Mouse (Mus musculus): ENCODE measurements around the gene 1700001K19Rik.
"Not testable (repeated sequence)": the region's sequence is repeated elsewhere in the genome, so short reads cannot be mapped to it uniquely, and the experiment has no call there.

The 1700001K19Rik gene

DNA sequence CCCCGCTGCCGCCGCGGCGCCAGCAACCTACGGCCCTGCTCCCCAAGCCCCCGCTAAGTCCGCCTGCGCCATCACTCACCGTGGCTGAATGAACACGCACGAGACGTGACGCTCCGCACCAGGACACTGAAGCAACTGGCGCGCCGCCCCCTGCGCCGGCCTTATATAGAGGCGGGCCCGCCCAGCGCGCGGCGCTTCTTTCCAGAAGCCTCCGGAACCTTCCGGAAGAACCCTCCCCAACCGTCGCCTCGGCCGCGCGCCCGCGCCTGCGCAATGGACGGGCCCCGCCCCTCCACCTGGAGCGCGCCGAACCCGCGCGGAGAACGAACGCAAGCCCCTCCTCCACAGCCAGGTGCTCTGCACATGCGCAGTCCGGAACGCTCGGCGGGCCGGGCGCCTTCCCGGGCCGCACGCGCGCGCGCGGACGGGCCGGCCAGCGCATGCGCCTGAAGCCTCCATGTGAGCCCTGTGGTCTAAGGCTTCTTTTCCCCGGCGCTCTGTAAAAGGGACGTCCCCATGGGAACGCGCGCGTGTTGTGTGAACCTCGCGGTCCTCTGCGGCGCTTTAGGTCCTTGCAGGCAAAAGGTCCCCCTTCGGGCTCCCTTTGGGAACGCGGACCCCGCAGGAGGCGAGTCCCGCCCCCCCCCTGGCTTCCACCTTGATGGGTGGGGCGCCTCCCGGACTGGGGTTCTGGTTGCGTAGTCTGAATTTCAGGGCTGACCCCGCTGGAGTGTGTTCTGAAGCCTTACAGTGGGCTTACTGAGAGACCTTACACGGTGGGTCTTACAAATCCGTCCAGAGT is 14.0 kb upstream of the 1700001K19Rik start:
- in situ Hi-C loops (cut with MboI, MseI): no loop called here

DNA sequence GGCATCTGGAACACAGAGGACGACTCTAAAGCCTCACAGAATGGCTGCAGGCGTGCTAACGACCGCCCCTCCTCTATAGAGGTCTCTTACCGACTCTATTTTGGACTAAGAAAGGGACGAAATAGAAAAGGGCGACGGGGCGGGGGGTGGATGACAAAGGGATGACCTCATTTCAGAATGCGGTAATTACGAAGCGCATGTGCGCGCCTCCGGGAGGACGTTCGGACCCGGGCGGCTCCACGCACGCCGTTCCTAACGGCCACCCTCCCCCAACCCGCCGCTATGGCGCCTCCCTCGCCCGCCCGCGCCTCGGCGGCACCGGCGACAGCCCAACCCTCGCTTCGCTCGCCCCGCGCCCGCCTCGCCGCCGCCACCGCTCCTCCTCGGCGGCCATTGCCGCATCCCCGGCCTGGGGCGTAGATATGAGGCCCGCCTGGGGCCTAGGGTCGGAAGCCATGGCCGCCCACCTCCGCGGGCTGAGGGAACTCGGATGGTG is 13.3 kb upstream of the 1700001K19Rik start:
- in situ Hi-C loops (cut with MboI, MseI): no loop called here

DNA sequence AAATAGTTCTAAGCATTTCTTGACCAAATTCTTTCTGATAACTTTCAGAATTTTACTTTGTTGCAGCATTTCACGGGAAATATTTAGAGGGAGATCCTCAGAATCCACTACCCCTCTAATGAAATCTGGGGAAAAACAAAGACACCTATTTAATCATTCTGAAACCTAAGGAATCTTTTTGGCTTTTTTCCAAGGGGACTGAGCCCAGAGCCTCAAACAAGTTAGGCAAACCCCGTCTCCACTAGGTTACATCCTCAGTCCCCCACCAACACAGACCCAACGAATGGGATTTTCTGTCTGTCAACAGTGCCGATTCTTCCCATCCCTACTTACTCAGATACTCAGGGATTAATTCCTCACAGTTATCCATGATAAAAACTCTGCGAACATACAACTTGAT is 11.0 kb upstream of the 1700001K19Rik start:
- in situ Hi-C loops (cut with MboI, MseI): not testable (repeated sequence)

DNA sequence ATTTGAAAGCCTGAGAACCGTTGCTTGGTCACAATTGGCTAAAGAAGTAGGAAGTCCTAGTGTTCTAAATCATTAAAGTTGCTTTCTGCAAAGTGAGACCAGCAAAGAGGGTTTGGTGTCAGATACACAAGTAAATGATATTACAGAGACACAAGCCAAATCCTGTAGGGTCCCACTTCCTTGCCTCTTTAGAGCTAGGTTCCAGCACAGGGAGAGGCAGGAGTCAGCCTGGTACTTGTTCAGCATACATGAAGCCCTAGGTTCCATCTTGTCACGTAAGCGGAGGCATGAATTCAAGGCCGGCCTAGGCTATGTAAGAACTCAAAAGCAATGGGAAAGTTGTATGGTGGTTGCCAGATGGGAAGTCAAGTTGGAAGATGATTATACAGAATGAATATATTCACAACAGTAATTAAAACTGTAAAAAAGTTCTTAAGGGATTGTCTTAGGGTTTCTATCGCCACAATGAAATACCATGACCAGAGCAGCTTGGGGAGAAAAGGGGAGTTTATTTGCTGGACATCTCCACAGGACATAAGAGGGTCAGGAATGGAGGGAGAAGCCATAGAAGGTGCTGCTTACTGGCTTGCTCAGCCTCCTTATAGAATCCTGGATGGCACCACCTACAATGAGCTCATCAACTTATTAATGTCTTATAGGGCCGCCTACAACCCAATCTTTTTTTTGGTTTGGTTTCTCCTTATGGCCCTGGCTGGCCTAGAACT is 7.7 kb upstream of the 1700001K19Rik start:
- in situ Hi-C loops (cut with MboI, MseI): no loop called here

DNA sequence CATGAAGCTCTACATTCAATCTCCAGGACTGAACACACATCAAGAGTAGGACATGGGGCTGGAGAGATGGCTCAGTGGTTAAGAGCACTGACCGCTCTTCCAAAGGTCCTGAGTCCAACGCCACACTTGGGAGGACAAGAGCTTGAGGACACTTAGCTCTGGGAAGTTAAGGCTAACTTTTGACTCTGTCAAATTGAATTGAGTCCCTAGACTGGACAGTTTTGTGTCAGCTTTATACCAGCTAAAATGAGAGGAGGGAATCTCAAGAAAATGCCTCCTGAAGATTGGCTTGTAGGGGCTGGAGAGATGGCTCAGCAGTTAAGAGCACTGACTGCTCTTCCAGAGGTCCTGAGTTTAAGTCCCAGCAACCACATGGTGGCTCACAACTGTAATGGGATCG is 6.5 kb upstream of the 1700001K19Rik start:
- in situ Hi-C loops (cut with MboI, MseI): not testable (repeated sequence)

DNA sequence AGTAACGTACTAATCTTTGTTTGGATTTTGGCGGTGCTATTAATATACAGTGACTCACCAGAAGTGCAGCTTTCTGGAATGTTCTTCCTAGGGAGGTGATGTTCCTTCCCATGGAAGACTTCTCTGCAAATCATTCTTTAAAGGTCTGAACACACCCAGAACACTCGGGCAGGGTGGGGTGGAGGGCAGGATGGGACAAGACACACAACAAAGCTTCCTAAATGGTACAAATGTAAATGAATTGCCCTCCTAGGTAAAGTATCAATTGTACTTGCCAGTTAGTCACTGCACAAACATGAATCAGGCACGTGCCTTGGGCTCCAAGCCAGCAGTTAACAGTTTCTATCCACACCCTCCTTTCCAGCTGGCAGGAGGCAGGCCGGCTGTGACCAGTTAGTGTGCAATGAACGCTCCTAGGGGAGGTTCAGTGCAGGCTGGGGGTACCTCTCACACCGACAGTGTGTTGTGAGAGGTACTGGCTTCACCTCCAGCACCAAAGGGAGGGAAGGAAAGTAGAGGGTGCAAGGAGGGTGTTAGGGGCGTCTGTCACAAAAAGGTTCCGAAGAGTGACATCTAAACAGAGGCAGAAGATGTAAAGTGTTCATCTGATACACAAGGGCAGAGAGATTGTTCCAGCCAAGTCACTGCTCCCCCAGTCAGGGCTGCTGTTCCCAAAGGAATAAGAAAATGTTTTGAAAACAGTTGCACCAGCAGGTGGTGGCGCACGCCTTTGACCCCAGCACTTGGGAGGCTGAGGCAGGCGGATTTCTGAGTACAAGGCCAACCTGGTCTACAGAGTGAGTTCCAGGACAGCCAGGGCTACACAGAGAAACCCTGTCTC is 5.7 kb upstream of the 1700001K19Rik start:
- in situ Hi-C loops (cut with MboI, MseI): no loop called here

DNA sequence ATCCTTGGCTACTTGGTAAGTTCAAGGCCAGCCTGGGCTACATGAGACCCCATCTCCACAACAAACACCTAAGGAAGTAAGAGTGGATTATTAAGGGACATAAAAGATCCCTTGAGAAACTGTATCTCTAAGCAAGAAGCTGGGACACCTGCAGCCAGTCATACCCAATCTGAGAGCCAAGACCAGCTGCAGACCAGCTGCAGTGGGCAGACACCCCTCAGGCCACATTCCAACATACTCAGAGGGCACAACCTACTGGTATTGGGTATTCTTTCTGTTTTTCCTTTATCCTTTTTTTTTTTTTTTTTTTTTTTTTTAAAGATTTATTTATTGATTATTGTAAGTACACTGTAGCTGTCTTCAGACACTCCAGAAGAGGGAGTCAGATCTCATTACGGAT is 1.2 kb upstream of the 1700001K19Rik start:
- in situ Hi-C loops (cut with MboI, MseI): no loop called here

DNA sequence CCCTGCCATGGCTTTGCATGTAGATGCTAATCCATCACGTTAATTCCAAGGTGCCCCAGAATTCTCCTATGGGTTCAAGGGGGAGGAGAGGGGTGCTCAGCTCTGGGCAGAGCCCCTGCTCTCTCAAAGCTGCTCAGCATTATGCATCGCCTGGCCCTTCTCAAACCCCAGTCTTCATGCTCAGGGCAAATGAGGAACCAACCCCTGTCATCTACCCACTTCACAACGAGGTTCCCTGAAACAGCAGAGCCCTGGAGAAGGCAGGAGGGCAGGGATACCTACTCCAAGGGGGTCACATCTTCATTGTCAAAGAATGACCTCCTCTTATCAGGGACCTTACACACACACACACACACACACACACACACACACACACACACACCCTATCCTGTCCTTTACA is 541 bp downstream of the 1700001K19Rik start:
- in situ Hi-C loops (cut with MboI, MseI): no loop called here

DNA sequence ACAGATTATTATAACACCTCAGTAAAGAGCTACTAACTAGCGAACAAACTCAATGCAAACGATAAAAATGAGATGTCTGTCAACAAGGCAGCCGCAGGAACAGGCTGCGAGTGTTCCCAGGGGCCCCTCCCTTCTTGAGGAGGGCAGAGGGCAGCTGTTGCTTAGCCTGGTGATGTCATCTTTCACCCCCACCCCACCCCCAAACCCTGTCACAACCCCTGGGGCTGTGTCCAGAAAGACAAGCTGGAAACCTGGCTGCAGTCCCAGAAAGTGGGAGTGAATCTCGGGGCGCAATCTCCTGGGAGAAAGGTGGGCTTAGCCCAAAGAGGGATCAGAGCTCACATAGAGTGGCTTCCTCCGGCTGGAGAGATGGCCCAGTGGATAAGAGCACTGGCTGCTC is 1.2 kb downstream of the 1700001K19Rik start:
- in situ Hi-C loops (cut with MboI, MseI): no loop called here

DNA sequence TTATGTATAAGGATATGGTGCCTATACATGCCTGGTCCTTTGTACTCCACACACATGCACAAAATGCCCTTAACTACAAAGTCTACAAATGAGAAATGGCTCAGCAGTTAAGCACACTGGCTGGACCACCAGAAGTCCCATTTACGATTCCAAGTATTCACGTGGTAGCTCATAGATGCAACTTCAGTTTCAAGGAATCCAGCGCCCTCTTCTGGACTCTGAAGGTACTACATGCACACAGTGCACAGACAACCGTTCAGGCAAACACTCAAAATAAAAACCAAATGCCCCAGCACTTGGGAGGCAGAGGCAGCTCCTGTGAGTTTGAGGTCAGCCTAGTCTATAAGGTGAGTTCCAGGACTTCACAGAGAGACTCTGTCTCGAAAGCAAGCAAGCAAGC is 8.2 kb downstream of the 1700001K19Rik start:
- in situ Hi-C loops (cut with MboI, MseI): no loop called here

DNA sequence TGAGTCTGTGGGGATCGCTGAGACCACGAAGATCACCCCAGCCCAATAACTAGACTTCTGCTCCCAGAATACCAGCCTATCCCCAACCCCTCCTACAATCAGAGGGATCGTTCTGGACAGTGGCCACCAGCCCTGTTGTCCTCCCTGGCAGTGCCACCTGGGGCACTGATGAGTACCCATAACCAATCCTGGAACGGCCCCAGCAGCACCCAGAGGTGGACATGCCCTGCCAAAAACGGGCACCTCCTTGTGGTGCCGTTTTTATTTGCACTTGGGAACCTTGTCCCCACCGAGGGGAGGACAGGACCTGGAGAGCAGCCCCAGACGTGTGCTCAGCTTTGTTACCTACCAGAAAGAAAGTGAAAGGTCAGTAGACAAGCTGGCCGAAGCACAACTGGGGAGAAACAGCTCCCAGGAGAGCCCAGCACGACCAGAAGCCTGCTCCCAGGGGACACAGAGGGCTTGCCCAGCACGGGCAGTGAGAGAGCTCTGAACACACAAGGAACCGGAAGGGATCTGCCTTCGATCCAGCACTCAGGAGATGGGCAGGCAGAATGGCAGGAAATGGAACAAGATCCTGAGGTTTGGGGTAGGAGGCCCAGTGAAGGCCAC is 14.8 kb downstream of the 1700001K19Rik start:
- in situ Hi-C loops (cut with MboI, MseI): loop anchor here (10.0 kb wide), 1 partner anchor 243 kb away; no protein-coding TSS in a partner anchor

DNA sequence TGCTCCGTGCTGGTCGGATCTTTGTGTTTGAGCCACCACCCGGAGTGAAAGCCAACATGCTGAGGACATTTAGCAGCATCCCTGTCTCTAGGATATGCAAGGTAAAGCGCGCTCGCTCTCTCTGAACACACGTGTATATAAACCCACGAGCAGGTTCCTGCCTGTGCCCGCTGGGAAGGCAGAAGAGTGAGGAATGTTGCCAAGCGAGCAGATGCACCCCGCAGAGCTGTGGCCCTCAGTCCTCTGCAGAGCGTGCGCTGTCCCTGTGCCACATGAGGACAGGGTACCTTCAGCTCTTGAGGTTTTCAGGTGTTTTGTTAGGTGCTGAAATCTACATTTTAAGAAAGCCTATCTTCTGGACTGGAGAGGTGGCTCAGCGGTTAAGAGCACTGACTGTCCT is 20.7 kb downstream of the 1700001K19Rik start:
- in situ Hi-C loops (cut with MboI, MseI): loop anchor here (10.0 kb wide), 1 partner anchor 237 kb away; no protein-coding TSS in a partner anchor

DNA sequence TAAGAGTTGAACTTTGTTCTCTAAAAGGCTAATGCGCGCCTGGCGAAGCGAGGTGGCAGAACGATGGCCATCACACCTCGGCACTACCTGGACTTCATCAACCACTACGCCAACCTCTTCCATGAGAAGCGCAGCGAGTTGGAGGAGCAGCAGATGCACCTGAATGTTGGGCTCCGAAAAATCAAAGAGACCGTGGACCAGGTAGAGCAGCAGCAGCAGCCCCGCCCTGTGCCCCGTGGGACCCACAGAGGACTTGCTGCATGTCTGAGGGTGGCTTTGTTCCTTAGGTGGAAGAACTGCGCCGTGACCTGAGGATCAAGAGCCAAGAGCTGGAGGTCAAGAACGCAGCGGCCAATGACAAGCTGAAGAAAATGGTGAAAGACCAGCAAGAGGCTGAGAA is 31.0 kb downstream of the 1700001K19Rik start:
- in situ Hi-C loops (cut with MboI, MseI): no loop called here

DNA sequence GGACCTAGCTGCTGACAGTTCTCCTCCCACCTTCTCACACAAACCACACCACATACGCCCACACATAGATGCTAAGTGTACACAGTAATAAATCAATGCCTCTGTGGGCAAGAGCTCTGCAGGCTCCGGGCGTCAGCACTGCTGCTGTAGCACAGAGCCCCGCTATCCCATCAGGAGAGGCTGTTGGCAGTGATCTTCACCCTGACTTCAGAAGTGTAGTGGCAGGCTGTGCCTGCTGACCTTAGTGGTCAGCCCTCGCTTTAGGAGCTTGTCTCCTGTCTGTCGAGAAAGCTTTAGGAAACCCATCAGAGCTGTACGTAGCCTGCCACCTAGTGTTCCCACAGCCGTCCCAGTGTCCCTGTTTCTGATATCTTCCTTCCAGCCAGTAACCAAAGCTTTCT is 32.2 kb downstream of the 1700001K19Rik start:
- in situ Hi-C loops (cut with MboI, MseI): no loop called here

DNA sequence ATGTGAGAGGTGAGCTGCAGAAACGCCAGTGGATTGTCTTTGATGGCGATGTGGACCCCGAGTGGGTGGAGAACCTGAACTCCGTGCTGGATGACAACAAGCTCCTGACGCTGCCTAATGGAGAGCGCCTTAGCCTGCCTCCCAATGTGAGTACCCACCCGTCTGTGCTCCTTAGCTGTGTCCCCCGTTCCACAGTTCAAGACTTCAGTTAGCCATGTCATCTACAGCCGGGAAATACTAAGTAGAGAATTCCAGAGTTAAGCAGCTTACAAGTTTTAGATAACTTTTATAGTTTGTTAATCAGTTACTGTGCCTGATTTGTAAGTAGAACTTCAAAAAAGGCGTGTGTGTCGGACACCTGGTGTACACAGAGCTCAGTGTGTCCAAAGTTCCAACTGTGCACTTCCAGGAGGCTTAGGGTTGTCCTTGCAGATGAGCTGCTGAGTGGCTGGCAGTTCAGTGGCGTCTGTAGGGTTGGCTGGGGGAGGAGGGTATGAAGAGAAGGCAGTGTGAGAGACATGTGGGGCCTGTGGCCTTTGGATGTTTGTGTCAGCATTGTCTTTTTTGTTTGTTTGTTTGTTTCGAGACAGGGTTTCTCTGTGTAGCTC is 44.8 kb downstream of the 1700001K19Rik start:
- in situ Hi-C loops (cut with MboI, MseI): no loop called here

DNA sequence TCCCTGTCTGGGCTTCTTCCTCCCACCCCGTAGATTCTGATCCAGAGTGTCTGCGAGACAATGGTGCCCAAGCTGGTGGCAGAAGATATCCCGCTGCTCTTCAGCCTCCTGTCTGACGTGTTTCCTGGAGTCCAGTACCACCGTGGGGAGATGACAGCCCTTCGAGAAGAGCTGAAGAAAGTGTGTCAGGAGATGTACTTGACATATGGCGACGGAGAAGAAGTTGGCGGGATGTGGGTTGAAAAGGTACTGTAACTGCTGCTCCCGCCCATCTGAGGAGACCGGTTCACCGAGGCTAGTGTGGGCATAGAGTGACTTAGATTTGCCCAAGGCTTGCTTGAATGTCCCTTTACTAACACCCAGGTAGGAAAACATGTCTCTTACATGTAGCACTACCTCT is 46.1 kb downstream of the 1700001K19Rik start:
- in situ Hi-C loops (cut with MboI, MseI): no loop called here

DNA sequence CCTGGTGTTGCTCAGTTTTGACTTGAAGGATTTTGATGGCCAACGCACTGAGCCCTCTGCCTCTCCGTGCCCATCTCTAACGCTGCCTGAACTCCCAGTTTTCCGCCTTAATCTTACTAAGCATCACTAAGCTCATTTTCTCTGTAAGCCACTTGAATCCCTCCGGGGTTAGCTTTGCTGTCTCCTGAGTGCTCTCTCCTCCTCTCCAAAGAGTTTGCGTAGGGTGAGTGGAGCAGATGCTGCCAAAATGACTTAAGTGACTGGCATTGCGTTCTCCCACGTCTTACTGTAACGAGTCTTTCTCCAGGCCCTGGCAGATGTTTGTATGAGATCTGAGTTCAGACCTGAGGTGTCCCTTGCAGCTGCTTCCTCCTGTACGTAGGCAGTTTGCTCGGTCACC is 52.4 kb downstream of the 1700001K19Rik start:
- in situ Hi-C loops (cut with MboI, MseI): no loop called here
